Mouse (Mus musculus) midbrain, postnatal 0 days (tissue): Measurements from ENCODE around the gene Traf3ip1. TPM values are rescaled to one million over a fixed set of nuclear protein-coding genes. Genes with fewer than 3 reads are reported as not detected.

Experiments
- ATAC-seq: fragments of 200-750 bp; cut with Nextera tagmentation; 2 replicates; pipeline ENCODE4 v1.8.0; 2017; ENCODE audit warnings: moderate number of reproducible peaks, mild to moderate bottlenecking, moderate TSS enrichment, moderate library complexity; ENCODE audit not compliant: low FRiP score
- DNase-seq: peaks from one replicate; pipeline ENCODE4 v3.0.0-alpha.2; 2015; ENCODE audit warnings: low spot score
- H3K27ac ChIP-seq: fragments of 300-500 bp; sonication (generic); 2 replicates; pipeline ENCODE4 v1.5.1; 2014; ENCODE audit warnings: low read depth, mild to moderate bottlenecking, low read length, mixed read lengths
- H3K27me3 ChIP-seq: fragments of 300-500 bp; sonication (generic); 2 replicates; pipeline ENCODE4 v1.6.1; 2014; ENCODE audit warnings: low read length, control low read depth, mixed read lengths; ENCODE audit not compliant: insufficient read depth
- H3K36me3 ChIP-seq: fragments of 300-500 bp; sonication (generic); 2 replicates; pipeline ENCODE4 v1.6.1; 2014; ENCODE audit warnings: low read length, control low read depth, mixed read lengths; ENCODE audit not compliant: insufficient read depth
- H3K4me1 ChIP-seq: fragments of 300-500 bp; sonication (generic); 2 replicates; pipeline ENCODE4 v1.6.1; 2014; ENCODE audit warnings: mild to moderate bottlenecking, control low read depth, antibody characterized with exemption, low read length, mixed read lengths; ENCODE audit not compliant: insufficient read depth
- H3K4me2 ChIP-seq: fragments of 300-500 bp; sonication (generic); 2 replicates; pipeline ENCODE4 v1.6.1; 2014; ENCODE audit warnings: low read depth, mild to moderate bottlenecking, low read length, mixed read lengths; ENCODE audit not compliant: poor library complexity, severe bottlenecking
- H3K4me3 ChIP-seq: fragments of 300-500 bp; sonication (generic); 2 replicates; pipeline ENCODE4 v1.5.1; 2014; ENCODE audit warnings: low read depth, mild to moderate bottlenecking, low read length, moderate library complexity
- H3K9ac ChIP-seq: fragments of 300-500 bp; sonication (generic); replicated peaks from 2 replicates; pipeline ENCODE4 v1.6.1; 2014; ENCODE audit warnings: mild to moderate bottlenecking, low read length, moderate library complexity, mixed read lengths; ENCODE audit not compliant: poor library complexity, severe bottlenecking
- H3K9me3 ChIP-seq: fragments of 300-500 bp; sonication (generic); 2 replicates; pipeline ENCODE4 v1.6.1; 2016; ENCODE audit warnings: low read length, control low read depth
- CTCF ChIP-seq: IDR thresholded peaks from 2 replicates; pipeline ENCODE4 v1.5.1; 2016; ENCODE audit warnings: antibody characterized with exemption, mild to moderate bottlenecking
- WGBS: fragments of 180-500 bp; shearing (Covaris S2); extraction: QIAGEN DNeasy Blood & Tissue Kit; methylation state at CpG from one replicate; pipeline ENCODE4 v1.1.7; 2014; 5-methylcytosine and 5-hydroxymethylcytosine counted together
- polyA plus RNA-seq: library from polyadenylated mRNA; unstranded; fragments of >200 nt; fragmentation: Nextera tagmentation; extraction: Ambion mirVana; gene quantifications from 2 replicates; pipeline ENCODE4 v1.2.1, GENCODE M21; 2015
- total RNA-seq: library from RNA; depleted of rRNA; stranded (reverse); fragments of >200 nt; gene quantifications from 2 replicates; pipeline ENCODE4 v1.2.3, GENCODE M21; 2014

Gene Traf3ip1
- total and polyA plus RNA-seq, 2 experiments from 2014 or later, result 7.0 to 17.3 TPM

GRCm38 (mm10) chr1:91498579-91498978 lies 4.1 kb downstream of the Traf3ip1 start:
- WGBS, result 90% methylated on average over 6 of the region's 6 CpGs
- no peaks in the 10 kb centered on the region for H3K27me3 ChIP-seq

DNA sequence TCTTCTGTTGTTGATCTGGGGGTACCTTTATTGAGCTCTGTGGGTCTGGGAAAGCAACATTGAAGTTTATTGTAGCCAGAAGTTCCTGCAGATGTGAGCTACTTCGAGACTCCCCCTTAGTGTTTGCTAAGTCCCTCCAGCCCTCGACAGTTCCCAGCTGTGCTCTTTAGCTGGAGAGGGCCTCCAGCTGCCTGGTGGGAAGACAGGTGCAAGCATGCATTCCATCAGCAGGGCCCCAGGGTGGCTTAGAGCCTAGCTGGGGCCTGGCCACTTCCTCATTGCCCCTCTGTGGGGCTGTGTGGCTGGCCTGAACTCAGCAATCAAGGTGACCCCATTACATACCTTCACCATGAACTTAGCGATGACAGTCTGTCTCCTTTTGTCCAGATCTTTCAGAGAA lies 10.2 kb downstream of the Traf3ip1 start:
- Histone ChIP-seq H3K27ac (no peak overlapping the region), H3K9ac (no peak overlapping the region), H3K4me2 (no peak overlapping the region), H3K4me3 (no peak overlapping the region), H3K36me3 (peaks cover 53% of the 10 kb centered on the region), H3K4me1 (no peaks in the 10 kb centered on the region), H3K27me3 (no peaks in the 10 kb centered on the region), H3K9me3 (no peaks in the 10 kb centered on the region)
- DNase-seq (no peak), ATAC-seq (no peak)
- no peak for TF ChIP-seq CTCF
- 89% methylated on average over 3 of the region's 3 CpGs for whole genome bisulfite sequencing

More at GRCm38 (mm10) chr1:91498579-91498978, 4.1 kb downstream of the Traf3ip1 start:
- H3K36me3 ChIP-seq, result peaks cover 22% of the 10 kb centered on the region; the same call in 1 of the 2 replicates
- no peaks in the 10 kb centered on the region for H3K9me3 ChIP-seq
- H3K4me1 ChIP-seq, result peaks cover 10% of the 10 kb centered on the region
- TF ChIP-seq CTCF, result no peak
- H3K9ac ChIP-seq, result no peak overlapping the region
- no peak overlapping the region for H3K4me3 ChIP-seq
- H3K27ac ChIP-seq, result no peak overlapping the region
- no peak overlapping the region for H3K4me2 ChIP-seq
- DNase-seq, result no peak
- no peak for ATAC-seq

GRCm38 (mm10) chr1:91514916-91515315 lies 20.5 kb downstream of the Traf3ip1 start:
- no peak overlapping the region for H3K9ac ChIP-seq
- no peaks in the 10 kb centered on the region for H3K4me1 ChIP-seq
- ATAC-seq (no peak), DNase-seq (peak; percentile 32)
- TF ChIP-seq CTCF, result peak; percentile 45
- no peaks in the 10 kb centered on the region for H3K27me3 ChIP-seq
- 78% methylated on average over 11 of the region's 11 CpGs for WGBS
- no peaks in the 10 kb centered on the region for H3K9me3 ChIP-seq
- no peak overlapping the region for H3K27ac ChIP-seq
- H3K4me2 ChIP-seq, result no peak overlapping the region
- peaks cover 40% of the 10 kb centered on the region for H3K36me3 ChIP-seq
- H3K4me3 ChIP-seq, result no peak overlapping the region

DNA sequence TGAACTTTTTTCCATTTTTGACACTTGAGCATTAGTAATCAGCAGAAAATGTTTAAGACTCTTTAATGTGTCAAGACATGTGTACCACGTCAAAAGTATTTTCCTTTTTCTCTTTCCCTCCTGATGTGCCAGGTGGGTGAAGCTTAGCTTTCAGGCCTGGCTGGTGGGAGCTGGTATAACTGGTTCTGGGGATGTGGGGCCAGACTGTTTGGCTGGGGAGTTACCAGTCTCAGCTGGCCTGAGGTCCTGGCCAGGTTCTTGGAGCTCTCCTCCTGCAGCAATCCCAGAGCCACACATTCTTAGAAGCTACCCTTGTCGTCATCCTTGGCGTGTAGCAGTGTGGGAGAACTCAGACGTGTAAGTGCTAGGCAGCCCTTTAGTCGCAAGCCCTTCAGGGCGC lies 21.2 kb downstream of the Traf3ip1 start:
- Histone ChIP-seq H3K27me3 (no peaks in the 10 kb centered on the region), H3K27ac (no peak overlapping the region), H3K4me3 (no peak overlapping the region), H3K4me2 (no peak overlapping the region), H3K9ac (no peak overlapping the region), H3K9me3 (no peaks in the 10 kb centered on the region), H3K4me1 (no peaks in the 10 kb centered on the region), H3K36me3 (peaks cover 44% of the 10 kb centered on the region)
- DNase-seq, result no peak
- 94% methylated on average over 6 of the region's 6 CpGs for WGBS
- no peak for ATAC-seq
- no peak for TF ChIP-seq CTCF

GRCm38 (mm10) chr1:91523759-91524158 lies 29.3 kb downstream of the Traf3ip1 start:
- peaks cover 62% of the 10 kb centered on the region for H3K36me3 ChIP-seq
- no peaks in the 10 kb centered on the region for H3K27me3 ChIP-seq

GRCm38 (mm10) chr1:91525838-91526237 lies 31.4 kb downstream of the Traf3ip1 start:
- Histone ChIP-seq H3K27me3 (no peaks in the 10 kb centered on the region), H3K9me3 (no peaks in the 10 kb centered on the region), H3K4me1 (no peaks in the 10 kb centered on the region), H3K27ac (no peak overlapping the region), H3K4me3 (no peak overlapping the region), H3K9ac (no peak overlapping the region), H3K36me3 (peaks cover 48% of the 10 kb centered on the region), H3K4me2 (no peak overlapping the region)
- 74% methylated on average over 14 of the region's 14 CpGs for WGBS
- DNase-seq, result peak; percentile 77
- peak; percentile 71; the same call in 1 of the 2 replicates for ATAC-seq
- TF ChIP-seq CTCF, result no peak

More at GRCm38 (mm10) chr1:91523759-91524158, 29.3 kb downstream of the Traf3ip1 start:
- H3K4me2 ChIP-seq, result no peak overlapping the region
- H3K9me3 ChIP-seq, result no peaks in the 10 kb centered on the region
- DNase-seq (peak; percentile 84), ATAC-seq (peak; percentile 80)
- no peaks in the 10 kb centered on the region for H3K4me1 ChIP-seq
- no peak overlapping the region for H3K4me3 ChIP-seq
- no peak overlapping the region for H3K9ac ChIP-seq
- 13% methylated on average over 10 of the region's 10 CpGs for WGBS
- no peak overlapping the region for H3K27ac ChIP-seq
- peak; percentile 95 for TF ChIP-seq CTCF
